Mouse (Mus musculus) neural tube, embryonic 14.5 days (tissue): ENCODE measurements around the gene Dydc2. TPM values are rescaled to one million over a fixed set of nuclear protein-coding genes. Genes with fewer than 3 reads are reported as not detected.

Experiments used
- ATAC-seq: fragments of 200-750 bp; cut with Nextera tagmentation; 2 replicates; pipeline ENCODE4 v1.8.0; 2017; ENCODE audit warnings: low read depth, mild to moderate bottlenecking, moderate TSS enrichment, moderate library complexity
- H3K27ac ChIP-seq: fragments of 300-500 bp; sonication (generic); 2 replicates; pipeline ENCODE4 v1.5.1; 2014; ENCODE audit warnings: low read depth, mild to moderate bottlenecking, control low read depth, low read length, moderate library complexity, mixed read lengths
- H3K27me3 ChIP-seq: fragments of 300-500 bp; sonication (generic); 2 replicates; pipeline ENCODE4 v1.6.1; 2014; ENCODE audit warnings: low read length; ENCODE audit not compliant: control insufficient read depth, insufficient read depth
- H3K36me3 ChIP-seq: fragments of 300-500 bp; sonication (generic); 2 replicates; pipeline ENCODE4 v1.6.1; 2014; ENCODE audit warnings: low read length, mixed read lengths; ENCODE audit not compliant: control insufficient read depth, insufficient read depth
- H3K4me1 ChIP-seq: fragments of 300-500 bp; sonication (generic); 2 replicates; pipeline ENCODE4 v1.6.1; 2014; ENCODE audit warnings: low read length; ENCODE audit not compliant: control insufficient read depth, insufficient read depth
- H3K4me2 ChIP-seq: fragments of 300-500 bp; sonication (generic); 2 replicates; pipeline ENCODE4 v1.6.1; 2014; ENCODE audit warnings: mild to moderate bottlenecking, low read depth, low read length, control low read depth
- H3K4me3 ChIP-seq: fragments of 300-500 bp; sonication (generic); 2 replicates; pipeline ENCODE4 v1.5.1; 2014; ENCODE audit warnings: low read depth, low read length, control low read depth, mixed read lengths
- H3K9ac ChIP-seq: fragments of 300-500 bp; sonication (generic); replicated peaks from 2 replicates; pipeline ENCODE4 v1.6.1; 2014; ENCODE audit warnings: low read depth, mild to moderate bottlenecking, control low read depth, low read length, mixed read lengths
- H3K9me3 ChIP-seq: fragments of 300-500 bp; sonication (generic); 2 replicates; pipeline ENCODE4 v1.6.1; 2016; ENCODE audit warnings: low read length; ENCODE audit not compliant: control insufficient read depth
- WGBS: fragments of 180-500 bp; shearing (Covaris S2); extraction: QIAGEN DNeasy Blood & Tissue Kit; methylation state at CpG from one replicate; pipeline ENCODE4 v1.1.7; 2014; 5-methylcytosine and 5-hydroxymethylcytosine counted together
- polyA plus RNA-seq: library from polyadenylated mRNA; unstranded; fragments of >200 nt; fragmentation: Nextera tagmentation; extraction: Ambion mirVana; gene quantifications from 2 replicates; pipeline ENCODE4 v1.2.1, GENCODE M21; 2014

Dydc2 gene
- polyA plus RNA-seq, 1 experiment from 2014 or later, result 0.78 TPM

- H3K27ac ChIP-seq, result no peak overlapping the region
- peaks cover 9% of the 10 kb centered on the region; the same call in 1 of the 2 replicates for H3K4me1 ChIP-seq
- H3K4me2 ChIP-seq, result no peak overlapping the region
- H3K27me3 ChIP-seq, result no peaks in the 10 kb centered on the region
- H3K9me3 ChIP-seq, result no peaks in the 10 kb centered on the region
- no peak for ATAC-seq
- no peak overlapping the region for H3K9ac ChIP-seq
- H3K36me3 ChIP-seq, result peaks cover 10% of the 10 kb centered on the region; the same call in 1 of the 2 replicates
- H3K4me3 ChIP-seq, result no peak overlapping the region
- 84% methylated on average over 7 of the region's 7 CpGs for WGBS
Measured at GRCm38 (mm10) chr14:40999904-41000645, 68.9 kb downstream of the Dydc2 start.

Other genes starting within 250 kb of the Dydc2 start
- 1.7 and 1.9 TPM in 2 replicates for gene Sh2d4b, start 175.9 kb downstream of the Dydc2 start, polyA plus RNA-seq
- 45.2 and 66.3 TPM in 2 replicates for gene Tspan14, start 102.4 kb downstream of the Dydc2 start, polyA plus RNA-seq
- 102 and 108 TPM in 2 replicates for gene Fam213a, start 55.4 kb downstream of the Dydc2 start, polyA plus RNA-seq
- 0.27 TPM in 1 of 2 replicates, not detected in the other for gene Dydc1, start 3.7 kb upstream of the Dydc2 start, polyA plus RNA-seq
- gene Mat1a, start 35.8 kb upstream of the Dydc2 start, polyA plus RNA-seq, result not detected in 2 replicates
- not detected in 2 replicates for gene Sftpa1, start 62.6 kb upstream of the Dydc2 start, polyA plus RNA-seq
- gene Mbl1, start 82.2 kb upstream of the Dydc2 start, polyA plus RNA-seq, result not detected in 2 replicates
- not detected in 2 replicates for gene Sftpd, start 115.9 kb upstream of the Dydc2 start, polyA plus RNA-seq
- 0.33 and 0.49 TPM in 2 replicates for gene Gm2832, start 209.6 kb upstream of the Dydc2 start, polyA plus RNA-seq